Mouse (Mus musculus): ENCODE measurements around the gene Scn1b. TPM values are rescaled to one million over a fixed set of nuclear protein-coding genes. Genes with fewer than 3 reads are reported as not detected.

The Scn1b gene
- polyA plus RNA-seq, 1 experiment from 2014 or later, result 0.60 TPM

GRCm38 (mm10) chr7:31097583-31098248, 29.1 kb downstream of the Scn1b start:
- H3K27me3 ChIP-seq, result no peaks in the 10 kb centered on the region
- H3K36me3 ChIP-seq, result no peaks in the 10 kb centered on the region
- ATAC-seq (ENCODE audit: low read depth) (peak; percentile 80), DNase-seq (peak; percentile 52)
- no peaks in the 10 kb centered on the region for H3K9me3 ChIP-seq (replicated peaks)
- no peaks in the 10 kb centered on the region for H3K4me1 ChIP-seq (replicated peaks)
- H3K4me2 ChIP-seq, result peak overlapping the region; percentile 42
- no peak overlapping the region for H3K4me3 ChIP-seq (replicated peaks)
- H3K27ac ChIP-seq, result no peak overlapping the region
- WGBS (ENCODE audit: insufficient replicate concordance), result 43% methylated on average over 20 of the region's 20 CpGs
- H3K9ac ChIP-seq, result no peak overlapping the region

GRCm38 (mm10) chr7:31096892-31097564, 29.8 kb downstream of the Scn1b start:
- H3K4me2 ChIP-seq, result no peak overlapping the region
- no peaks in the 10 kb centered on the region for H3K27me3 ChIP-seq
- H3K9me3 ChIP-seq (replicated peaks), result no peaks in the 10 kb centered on the region
- H3K4me3 ChIP-seq (replicated peaks), result no peak overlapping the region
- H3K27ac ChIP-seq, result no peak overlapping the region
- no peak for DNase-seq
- no peak overlapping the region for H3K9ac ChIP-seq
- WGBS (ENCODE audit: insufficient replicate concordance), result 57% methylated on average over 9 of the region's 9 CpGs
- no peaks in the 10 kb centered on the region for H3K4me1 ChIP-seq (replicated peaks)
- no peak for ATAC-seq (ENCODE audit: low read depth)
- no peaks in the 10 kb centered on the region for H3K36me3 ChIP-seq

GRCm38 (mm10) chr7:31094774-31095501, 31.9 kb downstream of the Scn1b start:
- Histone ChIP-seq H3K9me3 (replicated peaks) (no peaks in the 10 kb centered on the region), H3K27me3 (no peaks in the 10 kb centered on the region), H3K27ac (no peak overlapping the region), H3K4me3 (replicated peaks) (no peak overlapping the region), H3K4me2 (no peak overlapping the region), H3K9ac (no peak overlapping the region), H3K36me3 (no peaks in the 10 kb centered on the region), H3K4me1 (replicated peaks) (no peaks in the 10 kb centered on the region)
- ATAC-seq (ENCODE audit: low read depth) (no peak), DNase-seq (no peak)
- 23% methylated on average over 12 of the region's 12 CpGs for WGBS (ENCODE audit: insufficient replicate concordance)

GRCm38 (mm10) chr7:31089721-31090120, 37.1 kb downstream of the Scn1b start:
- Histone ChIP-seq H3K4me3 (replicated peaks) (no peak overlapping the region), H3K4me2 (no peak overlapping the region), H3K36me3 (no peaks in the 10 kb centered on the region), H3K9ac (no peak overlapping the region), H3K27ac (no peak overlapping the region), H3K9me3 (replicated peaks) (no peaks in the 10 kb centered on the region), H3K4me1 (replicated peaks) (peaks cover under 1% of the 10 kb centered on the region; the same call in 1 of the 2 replicates), H3K27me3 (no peaks in the 10 kb centered on the region)
- 36% methylated on average over 2 of the region's 2 CpGs for WGBS (ENCODE audit: insufficient replicate concordance)
- DNase-seq (no peak), ATAC-seq (ENCODE audit: low read depth) (no peak)

- H3K9ac ChIP-seq, result no peak overlapping the region
- no peak for DNase-seq
- no peak for ATAC-seq (ENCODE audit: low read depth)
- H3K4me2 ChIP-seq, result no peak overlapping the region
- H3K27ac ChIP-seq, result no peak overlapping the region
- WGBS (ENCODE audit: insufficient replicate concordance), result 43% methylated on average over 3 of the region's 3 CpGs
- H3K27me3 ChIP-seq, result no peaks in the 10 kb centered on the region
- peaks cover 11% of the 10 kb centered on the region for H3K4me1 ChIP-seq (replicated peaks)
- H3K9me3 ChIP-seq (replicated peaks), result no peaks in the 10 kb centered on the region
- H3K4me3 ChIP-seq (replicated peaks), result no peak overlapping the region
- H3K36me3 ChIP-seq, result no peaks in the 10 kb centered on the region
Measured at GRCm38 (mm10) chr7:31088206-31088605, 38.6 kb downstream of the Scn1b start.

- WGBS (ENCODE audit: insufficient replicate concordance), result 21% methylated on average over 2 of the region's 2 CpGs
Measured at GRCm38 (mm10) chr7:31087262-31087661, 39.5 kb downstream of the Scn1b start.

GRCm38 (mm10) chr7:31086175-31086755, 40.5 kb downstream of the Scn1b start:
- Histone ChIP-seq H3K9me3 (replicated peaks) (no peaks in the 10 kb centered on the region), H3K27me3 (no peaks in the 10 kb centered on the region), H3K4me3 (replicated peaks) (no peak overlapping the region), H3K9ac (no peak overlapping the region), H3K36me3 (no peaks in the 10 kb centered on the region), H3K27ac (no peak overlapping the region), H3K4me1 (replicated peaks) (peaks cover 11% of the 10 kb centered on the region), H3K4me2 (no peak overlapping the region)
- 71% methylated on average over 9 of the region's 9 CpGs for WGBS (ENCODE audit: insufficient replicate concordance)
- DNase-seq, result no peak
- ATAC-seq (ENCODE audit: low read depth), result no peak

More at GRCm38 (mm10) chr7:31087262-31087661, 39.5 kb downstream of the Scn1b start:
- no peak for DNase-seq
- H3K27ac ChIP-seq, result no peak overlapping the region
- no peaks in the 10 kb centered on the region for H3K36me3 ChIP-seq
- H3K9ac ChIP-seq, result no peak overlapping the region
- no peak overlapping the region for H3K4me2 ChIP-seq
- ATAC-seq (ENCODE audit: low read depth), result no peak
- no peaks in the 10 kb centered on the region for H3K27me3 ChIP-seq
- H3K4me3 ChIP-seq (replicated peaks), result no peak overlapping the region
- H3K4me1 ChIP-seq (replicated peaks), result peaks cover 11% of the 10 kb centered on the region
- H3K9me3 ChIP-seq (replicated peaks), result no peaks in the 10 kb centered on the region

- H3K4me3 ChIP-seq (replicated peaks), result no peak overlapping the region
- no peak overlapping the region for H3K4me2 ChIP-seq
- no peaks in the 10 kb centered on the region for H3K36me3 ChIP-seq
- 44% methylated on average over 3 of the region's 3 CpGs for WGBS (ENCODE audit: insufficient replicate concordance)
- no peak for ATAC-seq (ENCODE audit: low read depth)
- peaks cover 11% of the 10 kb centered on the region for H3K4me1 ChIP-seq (replicated peaks)
- no peak overlapping the region for H3K9ac ChIP-seq
- no peak overlapping the region; the same call in 1 of the 2 replicates for H3K27ac ChIP-seq
- DNase-seq, result no peak
- no peaks in the 10 kb centered on the region for H3K9me3 ChIP-seq (replicated peaks)
- no peaks in the 10 kb centered on the region for H3K27me3 ChIP-seq
Measured at GRCm38 (mm10) chr7:31085171-31085570, 41.6 kb downstream of the Scn1b start.

GRCm38 (mm10) chr7:31084140-31084539, 42.7 kb downstream of the Scn1b start:
- no peak overlapping the region for H3K4me2 ChIP-seq
- DNase-seq (no peak), ATAC-seq (ENCODE audit: low read depth) (no peak)
- no peaks in the 10 kb centered on the region for H3K27me3 ChIP-seq
- 50% methylated on average over 9 of the region's 9 CpGs for WGBS (ENCODE audit: insufficient replicate concordance)
- no peak overlapping the region for H3K4me3 ChIP-seq (replicated peaks)
- no peaks in the 10 kb centered on the region for H3K36me3 ChIP-seq
- H3K4me1 ChIP-seq (replicated peaks), result peaks cover 11% of the 10 kb centered on the region
- H3K9me3 ChIP-seq (replicated peaks), result no peaks in the 10 kb centered on the region
- H3K9ac ChIP-seq, result no peak overlapping the region
- 0 out of 2 replicates have a peak overlapping the region, but pooled peaks have one; percentile 18 for H3K27ac ChIP-seq

GRCm38 (mm10) chr7:31082831-31083588, 43.8 kb downstream of the Scn1b start:
- DNase-seq (no peak), ATAC-seq (ENCODE audit: low read depth) (no peak)
- peaks cover 11% of the 10 kb centered on the region for H3K4me1 ChIP-seq (replicated peaks)
- no peak overlapping the region for H3K27ac ChIP-seq
- 62% methylated on average over 14 of the region's 14 CpGs for WGBS (ENCODE audit: insufficient replicate concordance)
- H3K36me3 ChIP-seq, result no peaks in the 10 kb centered on the region
- no peaks in the 10 kb centered on the region for H3K9me3 ChIP-seq (replicated peaks)
- H3K4me3 ChIP-seq (replicated peaks), result no peak overlapping the region
- no peaks in the 10 kb centered on the region for H3K27me3 ChIP-seq
- no peak overlapping the region for H3K9ac ChIP-seq
- no peak overlapping the region for H3K4me2 ChIP-seq

- no peaks in the 10 kb centered on the region for H3K36me3 ChIP-seq
- no peak overlapping the region for H3K4me3 ChIP-seq (replicated peaks)
- H3K4me2 ChIP-seq, result no peak overlapping the region
- no peaks in the 10 kb centered on the region for H3K27me3 ChIP-seq
- H3K4me1 ChIP-seq (replicated peaks), result peaks cover 11% of the 10 kb centered on the region
- H3K9me3 ChIP-seq (replicated peaks), result no peaks in the 10 kb centered on the region
- ATAC-seq (ENCODE audit: low read depth), result no peak
- no peak overlapping the region for H3K27ac ChIP-seq
- no peak for DNase-seq
- no peak overlapping the region for H3K9ac ChIP-seq
Measured at GRCm38 (mm10) chr7:31082106-31082505, 44.7 kb downstream of the Scn1b start.

Data from liver, embryonic 13.5 days (tissue).